Mouse (Mus musculus) heart, embryonic 12.5 days (tissue): ENCODE measurements at regions not wholly inside any gene's neighbourhood (a gene's known extent, or its start where the extent isn't known, plus 50 kb on each side); places are given as distances from the start of the nearest gene placed in this dataset.

Source experiments
- ATAC-seq: fragments of 200-750 bp; cut with Nextera tagmentation; 2 replicates; pipeline ENCODE4 v1.8.0; 2017; ENCODE audit warnings: moderate TSS enrichment, moderate library complexity; ENCODE audit not compliant: insufficient number of reproducible peaks, low FRiP score
- H3K27ac ChIP-seq: fragments of 300-500 bp; sonication (generic); 2 replicates; pipeline ENCODE4 v1.5.1; 2016; ENCODE audit warnings: mild to moderate bottlenecking, moderate library complexity; ENCODE audit not compliant: poor library complexity, severe bottlenecking
- H3K27me3 ChIP-seq: fragments of 300-500 bp; sonication (generic); replicated peaks from 2 replicates; pipeline ENCODE4 v1.6.1; 2016; ENCODE audit warnings: mild to moderate bottlenecking, moderate library complexity
- H3K36me3 ChIP-seq: fragments of 300-500 bp; sonication (generic); 2 replicates; pipeline ENCODE4 v1.6.1; 2016; ENCODE audit warnings: mild to moderate bottlenecking, moderate library complexity
- H3K4me1 ChIP-seq: fragments of 300-500 bp; sonication (generic); replicated peaks from 2 replicates; pipeline ENCODE4 v1.6.1; 2016; ENCODE audit warnings: mild to moderate bottlenecking
- H3K4me2 ChIP-seq: fragments of 300-500 bp; sonication (generic); 2 replicates; pipeline ENCODE4 v1.6.1; 2016; ENCODE audit warnings: mild to moderate bottlenecking, moderate library complexity
- H3K4me3 ChIP-seq: fragments of 300-500 bp; sonication (generic); 2 replicates; pipeline ENCODE4 v1.5.1; 2016; ENCODE audit warnings: mild to moderate bottlenecking
- H3K9ac ChIP-seq: fragments of 300-500 bp; sonication (generic); 2 replicates; pipeline ENCODE4 v1.6.1; 2016; ENCODE audit warnings: mild to moderate bottlenecking, moderate library complexity
- H3K9me3 ChIP-seq: fragments of 300-500 bp; sonication (generic); replicated peaks from 2 replicates; pipeline ENCODE4 v1.6.1; 2016; ENCODE audit warnings: mild to moderate bottlenecking, moderate library complexity
- WGBS: fragments of 180-500 bp; shearing (Covaris S2); methylation state at CpG from one replicate; pipeline ENCODE4 v1.1.7; 2016; 5-methylcytosine and 5-hydroxymethylcytosine counted together

DNA sequence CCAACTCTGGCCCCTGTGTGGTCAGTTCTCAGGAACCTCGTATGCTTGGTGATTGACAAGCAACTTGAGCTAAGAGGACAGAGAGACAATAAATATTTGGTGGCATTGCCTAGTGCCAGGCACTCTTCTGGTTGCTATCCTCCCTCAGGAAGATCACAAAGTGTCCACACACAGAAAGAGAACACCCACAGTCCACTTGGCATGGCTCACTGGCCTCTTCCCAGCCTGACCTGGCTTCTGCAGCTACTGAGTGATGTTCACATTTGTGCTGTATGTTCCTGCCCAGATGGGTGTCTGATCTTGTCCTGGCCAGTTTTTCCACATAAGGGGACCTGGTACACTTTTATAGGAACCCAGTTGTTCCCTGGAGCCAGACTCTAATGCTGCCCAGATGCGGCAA is 136.8 kb upstream of the Zfp703 start:
- no peak overlapping the region for H3K4me3 ChIP-seq
- ATAC-seq = no peak
- no peaks in the 10 kb centered on the region for H3K36me3 ChIP-seq
- 49% methylated on average over 2 of the region's 2 CpGs for WGBS
- peaks cover 4% of the 10 kb centered on the region; the same call in 1 of the 2 replicates for H3K27me3 ChIP-seq
- H3K9ac ChIP-seq = no peak overlapping the region
- H3K9me3 ChIP-seq = no peaks in the 10 kb centered on the region
- peaks cover under 1% of the 10 kb centered on the region; the same call in 1 of the 2 replicates for H3K4me1 ChIP-seq
- no peak overlapping the region for H3K27ac ChIP-seq
- H3K4me2 ChIP-seq = no peak overlapping the region

DNA sequence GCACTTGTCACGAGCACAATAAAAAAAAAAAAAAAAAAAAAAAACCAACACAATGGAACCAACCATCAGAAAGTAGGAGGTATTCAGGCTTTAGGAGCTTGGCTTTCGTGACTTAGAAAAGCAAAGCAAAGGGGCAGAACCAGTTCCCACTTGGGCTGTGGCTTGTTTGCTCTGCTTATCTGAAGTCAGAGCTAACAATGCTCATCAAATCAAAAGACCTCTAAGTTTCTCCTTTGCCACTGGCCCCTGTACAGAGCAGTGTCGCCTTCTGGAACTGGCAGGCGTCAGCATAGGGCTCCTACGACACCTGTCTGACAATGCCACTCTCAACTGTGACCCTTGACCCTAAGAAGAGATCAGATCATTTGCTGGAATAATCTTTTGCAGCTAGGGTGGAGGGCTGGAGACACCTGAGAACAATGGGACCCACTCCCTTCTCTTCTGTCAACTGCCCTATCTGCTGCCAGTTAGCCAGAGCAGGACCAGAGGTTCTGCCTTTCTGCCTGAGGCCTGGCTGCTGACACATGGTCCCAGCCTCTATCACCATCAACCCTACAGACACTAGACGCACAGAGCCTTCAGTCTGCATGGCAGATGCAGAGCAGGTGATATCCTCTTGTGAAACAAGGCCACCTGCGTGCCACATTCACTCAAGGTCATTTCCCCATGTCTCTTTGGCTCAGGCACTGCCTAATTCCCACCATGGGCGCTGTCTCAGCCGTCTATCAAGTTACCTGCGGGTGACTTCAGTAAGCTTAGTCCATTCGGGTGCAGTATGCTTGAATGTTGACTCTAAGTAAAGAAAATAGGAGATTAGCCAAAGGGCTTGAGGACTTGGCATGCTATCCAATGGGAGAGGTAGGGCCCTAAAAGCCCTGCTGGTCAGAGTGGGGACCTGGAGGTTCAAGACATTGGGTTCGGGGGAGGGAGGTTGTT is 136.1 kb upstream of the Zfp703 start:
- no peak; the same call in 1 of the 2 replicates for ATAC-seq
- Histone ChIP-seq H3K4me1 (peaks cover 4% of the 10 kb centered on the region; the same call in 1 of the 2 replicates), H3K27ac (no peak overlapping the region), H3K27me3 (peaks cover 6% of the 10 kb centered on the region; the same call in 1 of the 2 replicates), H3K9ac (no peak overlapping the region), H3K4me3 (no peak overlapping the region), H3K4me2 (no peak overlapping the region), H3K9me3 (no peaks in the 10 kb centered on the region), H3K36me3 (no peaks in the 10 kb centered on the region)
- 70% methylated on average over 12 of the region's 12 CpGs for WGBS

DNA sequence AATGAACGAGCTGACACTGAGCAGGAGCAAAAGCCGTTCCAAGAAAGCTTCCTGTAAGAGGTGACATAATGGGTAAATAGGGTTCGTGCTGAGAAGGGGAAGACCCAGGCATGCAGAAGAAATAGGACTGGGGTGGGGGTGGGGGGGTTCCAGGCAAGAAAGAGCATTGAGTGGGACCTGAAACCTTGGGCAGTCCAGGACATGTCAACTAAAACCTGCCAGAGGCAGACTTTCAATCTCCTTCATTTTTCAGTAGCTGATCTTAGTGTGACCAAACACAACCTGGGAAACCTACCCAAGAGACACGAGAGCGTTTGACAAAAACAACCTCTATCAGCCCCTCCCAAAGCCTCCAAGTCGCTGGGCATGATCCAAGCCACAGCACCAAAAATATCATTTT is 133.4 kb upstream of the Zfp703 start:
- no peak overlapping the region for H3K4me3 ChIP-seq
- no peak overlapping the region for H3K4me2 ChIP-seq
- no peaks in the 10 kb centered on the region for H3K36me3 ChIP-seq
- H3K9me3 ChIP-seq = no peaks in the 10 kb centered on the region
- 0 out of 2 replicates have a peak, but pooled peaks cover 4% of the 10 kb centered on the region for H3K27me3 ChIP-seq
- H3K9ac ChIP-seq = no peak overlapping the region
- H3K27ac ChIP-seq = no peak overlapping the region
- H3K4me1 ChIP-seq = peaks cover 4% of the 10 kb centered on the region; the same call in 1 of the 2 replicates
- no peak for ATAC-seq
- 57% methylated on average over 6 of the region's 6 CpGs for WGBS

DNA sequence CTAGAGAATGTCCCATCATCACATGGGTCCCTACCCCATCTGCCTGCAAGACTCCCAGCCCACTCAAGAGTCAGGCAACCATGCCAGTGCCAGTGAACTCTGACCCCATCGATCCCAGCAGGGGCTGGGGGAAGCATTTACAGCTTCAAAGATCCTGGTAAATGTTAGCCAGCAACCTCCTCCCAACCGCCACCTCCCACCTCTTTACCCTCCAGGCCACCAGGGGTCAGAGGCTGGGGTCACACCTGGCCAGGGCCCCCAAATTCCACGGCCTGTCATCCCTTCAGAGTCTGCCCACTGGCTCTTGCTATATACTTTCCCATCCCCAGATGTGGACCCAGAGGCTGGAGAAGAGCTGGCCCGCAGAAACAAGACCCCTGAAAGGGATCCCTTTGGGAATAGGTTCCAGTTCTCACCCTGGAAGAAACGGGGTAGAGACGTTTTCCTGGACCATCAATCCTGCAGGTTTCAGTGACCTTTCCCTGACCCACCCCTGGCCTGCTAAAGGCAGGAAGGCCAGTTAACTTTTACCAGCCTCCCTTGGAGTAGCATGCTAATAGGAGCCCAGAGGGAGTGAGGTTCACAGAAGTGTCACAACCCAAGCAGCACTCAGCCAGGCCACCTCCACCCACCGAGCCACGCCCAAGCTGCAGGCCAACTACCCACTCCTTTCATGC is 132.9 kb upstream of the Zfp703 start:
- H3K9ac ChIP-seq = no peak overlapping the region
- no peak overlapping the region for H3K27ac ChIP-seq
- no peak overlapping the region for H3K4me3 ChIP-seq
- H3K4me1 ChIP-seq = peaks cover 9% of the 10 kb centered on the region; the same call in 1 of the 2 replicates
- H3K36me3 ChIP-seq = no peaks in the 10 kb centered on the region
- no peak; the same call in 1 of the 2 replicates for ATAC-seq
- no peaks in the 10 kb centered on the region for H3K9me3 ChIP-seq
- WGBS = 60% methylated on average over 8 of the region's 8 CpGs
- no peak overlapping the region for H3K4me2 ChIP-seq
- H3K27me3 ChIP-seq = 0 out of 2 replicates have a peak, but pooled peaks cover 4% of the 10 kb centered on the region

DNA sequence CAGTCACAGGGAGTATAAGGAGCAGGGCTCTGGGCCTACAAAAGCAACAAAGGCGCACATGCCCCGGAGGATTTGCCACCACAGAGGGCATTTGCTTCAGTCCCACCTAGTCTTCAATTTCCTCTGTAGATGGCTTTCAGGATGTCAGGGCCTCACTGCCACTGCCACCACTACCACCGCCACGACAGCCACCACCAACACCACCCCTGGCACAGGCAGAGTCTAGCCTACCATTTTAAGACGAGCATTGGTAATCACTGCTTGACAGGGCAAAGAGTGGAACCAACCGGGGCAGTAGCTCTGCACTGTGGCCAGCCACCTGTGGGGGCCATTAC is 132.3 kb upstream of the Zfp703 start:
- Histone ChIP-seq H3K27ac (no peak overlapping the region), H3K9me3 (no peaks in the 10 kb centered on the region), H3K4me2 (no peak overlapping the region), H3K27me3 (0 out of 2 replicates have a peak, but pooled peaks cover 4% of the 10 kb centered on the region), H3K4me3 (no peak overlapping the region), H3K36me3 (no peaks in the 10 kb centered on the region), H3K4me1 (peaks cover 10% of the 10 kb centered on the region; the same call in 1 of the 2 replicates), H3K9ac (no peak overlapping the region)
- WGBS = 76% methylated on average over 6 of the region's 6 CpGs
- ATAC-seq = no peak

DNA sequence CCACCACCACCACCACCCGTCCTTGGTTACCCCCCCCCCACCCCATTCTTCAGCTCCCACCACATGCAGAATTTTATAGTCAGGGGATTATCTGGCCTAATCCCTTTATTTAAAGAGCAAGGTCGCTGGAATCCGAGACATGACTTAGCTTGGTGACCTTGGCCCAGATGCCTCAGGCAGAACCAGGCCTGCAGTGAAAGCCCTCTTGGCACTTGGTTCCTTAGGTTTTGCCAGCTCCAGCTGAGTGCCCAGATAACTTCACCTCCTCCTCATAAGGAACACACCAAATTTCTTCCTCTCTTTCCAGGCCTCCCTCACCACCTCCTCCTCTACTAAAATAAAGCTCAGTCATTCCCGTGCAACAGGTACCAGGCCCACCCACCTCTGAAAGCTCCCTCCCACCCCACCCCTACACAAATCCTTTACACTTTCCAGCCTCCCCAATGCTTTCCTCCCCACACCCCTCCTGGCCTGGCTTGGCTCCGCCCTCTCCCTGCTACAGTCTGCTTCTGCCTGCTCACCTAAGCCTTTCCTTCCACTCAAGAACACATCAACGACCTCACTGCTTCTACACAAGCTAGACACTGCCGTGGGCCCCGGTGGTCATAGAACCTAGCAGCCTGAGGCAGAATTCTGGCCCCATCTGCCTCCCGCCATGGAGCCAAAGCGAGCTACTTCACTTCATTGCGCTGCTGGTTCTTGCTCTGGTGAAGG is 131.5 kb upstream of the Zfp703 start:
- Histone ChIP-seq H3K4me1 (peaks cover 10% of the 10 kb centered on the region; the same call in 1 of the 2 replicates), H3K27ac (no peak overlapping the region)

DNA sequence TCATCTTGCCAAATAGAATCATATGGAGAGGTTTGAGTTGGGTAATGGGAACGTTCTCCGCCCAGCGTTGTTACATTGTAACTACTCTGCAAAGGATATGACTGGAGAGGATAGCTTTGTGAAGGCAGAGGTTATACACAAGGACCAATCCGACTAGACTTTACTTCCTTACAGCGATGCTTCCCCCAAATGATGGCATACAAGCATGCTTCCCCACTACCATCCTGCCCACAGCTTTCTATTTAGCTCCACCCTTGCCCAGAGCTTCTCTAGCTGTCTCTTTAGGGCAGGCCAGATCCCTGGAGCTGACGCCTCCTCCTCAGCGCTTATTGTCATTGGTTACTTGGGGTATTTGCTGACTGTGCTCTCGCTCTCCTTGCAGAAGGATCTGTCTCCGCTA is 130.1 kb upstream of the Zfp703 start:
- peaks cover 10% of the 10 kb centered on the region; the same call in 1 of the 2 replicates for H3K4me1 ChIP-seq
- 78% methylated on average over 9 of the region's 9 CpGs for WGBS
- no peaks in the 10 kb centered on the region for H3K9me3 ChIP-seq
- no peaks in the 10 kb centered on the region for H3K36me3 ChIP-seq
- peaks cover 10% of the 10 kb centered on the region; the same call in 1 of the 2 replicates for H3K27me3 ChIP-seq
- ATAC-seq = no peak
- H3K9ac ChIP-seq = no peak overlapping the region
- H3K27ac ChIP-seq = no peak overlapping the region
- no peak overlapping the region for H3K4me2 ChIP-seq
- no peak overlapping the region for H3K4me3 ChIP-seq

More for the DNA sequence above, 131.5 kb upstream of the Zfp703 start:
- peaks cover 9% of the 10 kb centered on the region; the same call in 1 of the 2 replicates for H3K27me3 ChIP-seq
- H3K4me3 ChIP-seq = no peak overlapping the region
- 63% methylated on average over 11 of the region's 11 CpGs for WGBS
- no peaks in the 10 kb centered on the region for H3K36me3 ChIP-seq
- no peaks in the 10 kb centered on the region for H3K9me3 ChIP-seq
- no peak for ATAC-seq
- no peak overlapping the region for H3K4me2 ChIP-seq
- no peak overlapping the region for H3K9ac ChIP-seq

DNA sequence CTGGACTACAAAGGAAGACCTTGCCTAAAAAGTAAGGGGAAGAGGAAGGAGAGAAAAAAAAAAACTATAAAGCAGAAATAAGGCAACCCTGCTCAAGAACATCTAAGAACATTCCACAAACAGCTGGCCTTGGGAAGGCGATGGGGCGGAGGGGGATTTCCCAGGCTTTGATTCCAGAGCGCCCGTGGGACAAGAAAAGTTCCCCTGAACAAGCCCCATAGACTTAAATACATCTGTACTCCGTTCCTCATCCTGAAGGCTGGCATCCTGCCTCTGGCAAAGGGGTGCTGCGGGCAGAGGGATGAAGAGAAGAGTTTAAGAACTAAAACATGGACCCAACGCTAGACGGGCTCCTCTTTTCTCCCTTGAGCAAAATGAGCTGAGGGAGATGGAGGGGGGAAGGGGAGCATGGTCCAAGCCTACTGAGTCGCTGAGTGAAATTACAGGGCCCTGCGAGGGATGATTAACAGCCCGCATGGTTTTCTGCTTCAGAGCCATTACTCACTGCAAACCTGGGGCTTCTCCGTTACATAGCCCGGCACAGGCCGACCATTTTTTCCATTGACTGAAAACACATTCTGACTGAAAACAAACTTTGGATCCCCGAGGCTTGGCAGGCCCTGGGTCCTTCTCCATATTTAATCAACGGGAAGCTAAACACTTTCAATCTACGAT is 128.9 kb upstream of the Zfp703 start:
- H3K27ac ChIP-seq = no peak overlapping the region
- H3K4me3 ChIP-seq = no peak overlapping the region
- H3K4me1 ChIP-seq = peaks cover 16% of the 10 kb centered on the region
- no peak for ATAC-seq
- H3K36me3 ChIP-seq = no peaks in the 10 kb centered on the region
- no peak overlapping the region for H3K9ac ChIP-seq
- H3K27me3 ChIP-seq = peaks cover 10% of the 10 kb centered on the region; the same call in 1 of the 2 replicates
- no peak overlapping the region for H3K4me2 ChIP-seq
- 71% methylated on average over 17 of the region's 17 CpGs for WGBS
- H3K9me3 ChIP-seq = no peaks in the 10 kb centered on the region

DNA sequence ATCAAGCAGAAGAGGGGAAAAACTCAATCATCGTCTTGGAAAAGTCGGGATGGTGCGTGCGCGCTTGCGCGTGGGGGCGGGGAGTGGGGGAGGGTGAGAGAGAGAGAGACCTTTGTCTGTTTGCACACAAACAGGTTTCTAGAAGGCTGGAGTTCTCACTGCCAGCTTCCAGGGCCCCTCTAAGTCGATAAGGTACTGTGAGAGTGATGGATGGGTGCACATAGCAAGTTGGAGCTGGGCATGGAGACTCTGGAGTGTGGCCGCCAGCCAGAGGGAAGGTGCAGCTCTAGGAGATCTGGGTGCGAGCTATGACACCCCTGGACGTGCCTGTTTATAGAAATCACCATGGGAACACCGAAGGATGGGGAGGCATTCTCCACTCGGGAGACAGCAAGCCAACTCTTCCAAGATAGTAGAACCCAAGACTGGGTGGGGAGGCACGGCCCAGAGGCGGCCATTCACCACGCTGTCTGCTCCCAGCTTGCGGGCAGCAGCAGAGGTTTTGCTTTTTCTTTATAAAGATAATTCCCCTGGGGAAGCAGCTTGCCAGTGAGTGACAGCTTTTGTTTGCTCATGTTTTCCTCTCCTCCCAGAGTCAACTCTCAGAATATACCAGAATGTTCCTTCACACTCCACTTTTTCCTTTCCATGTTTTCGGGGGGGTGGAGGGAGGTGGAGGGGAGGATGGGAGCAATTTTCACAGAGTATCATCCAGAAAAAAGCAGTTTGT is 128.0 kb upstream of the Zfp703 start:
- ATAC-seq = no peak
- Histone ChIP-seq H3K9ac (no peak overlapping the region), H3K36me3 (no peaks in the 10 kb centered on the region), H3K4me1 (peaks cover 21% of the 10 kb centered on the region), H3K9me3 (no peaks in the 10 kb centered on the region), H3K4me3 (no peak overlapping the region), H3K27ac (no peak overlapping the region), H3K27me3 (peaks cover 10% of the 10 kb centered on the region; the same call in 1 of the 2 replicates), H3K4me2 (no peak overlapping the region)
- 69% methylated on average over 19 of the region's 19 CpGs for WGBS
